Mouse (Mus musculus) T-helper 2 cell (primary cell): Measurements from ENCODE around the gene Srsf9.
"Not testable (repeated sequence)": the region's sequence is repeated elsewhere in the genome, so short reads cannot be mapped to it uniquely, and the experiment has no call there.

Experiments
- in situ Hi-C: fragments of 300-600 bp; cut with MboI, MseI; formaldehyde crosslinking; loops from one replicate; pipeline ENCODE4 v1.15.1; 2025; ENCODE audit warnings: high pct_unique_total_duplicates

The Srsf9 gene

GRCm38 (mm10) chr5:115326875-115327609 lies at the start of gene Srsf9:
Srsf9 (plus strand) TSS chr5:115327177.
- in situ Hi-C loops = no loop called here

- in situ Hi-C loops = loop anchor here (5.0 kb wide), 1 partner anchor 69 kb away; the partner anchor contains the start of gene Cox6a1
Measured at GRCm38 (mm10) chr5:115278053-115278452, 48.9 kb upstream of the Srsf9 start.

GRCm38 (mm10) chr5:115278785-115279184 lies 48.2 kb upstream of the Srsf9 start:
- in situ Hi-C loops = loop anchor here (5.0 kb wide), 1 partner anchor 69 kb away; the partner anchor contains the start of gene Cox6a1

- in situ Hi-C loops = loop anchor here (5.0 kb wide), 1 partner anchor 68 kb away; the partner anchor contains the start of gene Cox6a1
Measured at GRCm38 (mm10) chr5:115279226-115280049, 47.5 kb upstream of the Srsf9 start, which contains the start of gene Coq5. Coq5 (plus strand) TSS chr5:115279666.

GRCm38 (mm10) chr5:115280050-115280687 lies 46.8 kb upstream of the Srsf9 start:
- in situ Hi-C loops = no loop called here

- in situ Hi-C loops = no loop called here
Measured at GRCm38 (mm10) chr5:115284735-115285134, 42.2 kb upstream of the Srsf9 start.

GRCm38 (mm10) chr5:115294173-115294572 lies 32.8 kb upstream of the Srsf9 start:
- in situ Hi-C loops = no loop called here

GRCm38 (mm10) chr5:115296347-115296746 lies 30.6 kb upstream of the Srsf9 start:
- in situ Hi-C loops = no loop called here

GRCm38 (mm10) chr5:115300035-115300744 lies 26.8 kb upstream of the Srsf9 start:
- in situ Hi-C loops = no loop called here

- in situ Hi-C loops = no loop called here
Measured at GRCm38 (mm10) chr5:115300792-115301614, 26.0 kb upstream of the Srsf9 start, which contains the start of gene Dynll1. Dynll1 (minus strand) TSS chr5:115300999.

GRCm38 (mm10) chr5:115301615-115302014 lies 25.4 kb upstream of the Srsf9 start:
- in situ Hi-C loops = no loop called here

GRCm38 (mm10) chr5:115302190-115302589 lies 24.8 kb upstream of the Srsf9 start:
- in situ Hi-C loops = not testable (repeated sequence)

- in situ Hi-C loops = no loop called here
Measured at GRCm38 (mm10) chr5:115312354-115312753, 14.6 kb upstream of the Srsf9 start.

GRCm38 (mm10) chr5:115312816-115313667 lies 13.9 kb upstream of the Srsf9 start:
- in situ Hi-C loops = no loop called here

GRCm38 (mm10) chr5:115313668-115313943 lies 13.4 kb upstream of the Srsf9 start:
- in situ Hi-C loops = no loop called here

GRCm38 (mm10) chr5:115316968-115317644 lies 9.9 kb upstream of the Srsf9 start:
- in situ Hi-C loops = no loop called here

GRCm38 (mm10) chr5:115317645-115318328 lies 9.2 kb upstream of the Srsf9 start:
- in situ Hi-C loops = no loop called here
